Mouse (Mus musculus) brain, embryonic 14.5 days (tissue): ENCODE measurements around the gene Fntb.

Experiments
- CTCF ChIP-seq: fragments of 200-500 bp; IDR thresholded peaks from 2 replicates; pipeline ENCODE4 v1.5.1; 2012; ENCODE audit warnings: inconsistent platforms, mild to moderate bottlenecking, moderate library complexity, borderline replicate concordance; ENCODE audit not compliant: insufficient read depth, insufficient read length; ENCODE audit errors: extremely low read depth
- POLR2A ChIP-seq: fragments of 200-500 bp; IDR thresholded peaks from 2 replicates; pipeline ENCODE4 v1.6.1; 2012; ENCODE audit warnings: mild to moderate bottlenecking, inconsistent platforms, borderline replicate concordance; ENCODE audit not compliant: poor library complexity, insufficient read depth, insufficient read length, severe bottlenecking; ENCODE audit errors: extremely low read depth

GRCm38 (mm10) chr12:76901508-76902294 lies 136.3 kb downstream of the Fntb start:
- no peak for TF ChIP-seq CTCF
- TF ChIP-seq POLR2A = no peak
